Mouse (Mus musculus) hindbrain, embryonic 11.5 days (tissue): Measurements from ENCODE around the gene Cep128. TPM values are rescaled to one million over a fixed set of nuclear protein-coding genes. Genes with fewer than 3 reads are reported as not detected.

Experiments
- ATAC-seq: fragments of 200-750 bp; cut with Nextera tagmentation; 2 replicates; pipeline ENCODE4 v1.8.0; 2017; ENCODE audit warnings: mild to moderate bottlenecking, moderate TSS enrichment, moderate library complexity; ENCODE audit not compliant: low FRiP score
- DNase-seq: peaks from one replicate; pipeline ENCODE4 v3.0.0-alpha.2; 2015; ENCODE audit warnings: low spot score
- H3K27ac ChIP-seq: fragments of 300-500 bp; sonication (generic); 2 replicates; pipeline ENCODE4 v1.5.1; 2014; ENCODE audit warnings: mild to moderate bottlenecking, low read depth, low read length
- H3K27me3 ChIP-seq: fragments of 300-500 bp; sonication (generic); 2 replicates; pipeline ENCODE4 v1.6.1; 2014; ENCODE audit warnings: mild to moderate bottlenecking, low read length, moderate library complexity, mixed read lengths; ENCODE audit not compliant: control insufficient read depth, insufficient read depth
- H3K36me3 ChIP-seq: fragments of 300-500 bp; sonication (generic); 2 replicates; pipeline ENCODE4 v1.6.1; 2014; ENCODE audit warnings: mild to moderate bottlenecking, low read length, moderate library complexity, mixed read lengths; ENCODE audit not compliant: control insufficient read depth, insufficient read depth
- H3K4me1 ChIP-seq: fragments of 300-500 bp; sonication (generic); replicated peaks from 2 replicates; pipeline ENCODE4 v1.6.1; 2014; ENCODE audit warnings: low read length, mixed read lengths; ENCODE audit not compliant: control insufficient read depth, insufficient read depth
- H3K4me2 ChIP-seq: fragments of 300-500 bp; sonication (generic); replicated peaks from 2 replicates; pipeline ENCODE4 v1.6.1; 2014; ENCODE audit warnings: mild to moderate bottlenecking, low read depth, low read length
- H3K4me3 ChIP-seq: fragments of 300-500 bp; sonication (generic); 2 replicates; pipeline ENCODE4 v1.5.1; 2014; ENCODE audit warnings: low read depth, low read length
- H3K9ac ChIP-seq: fragments of 300-500 bp; sonication (generic); 2 replicates; pipeline ENCODE4 v1.6.1; 2014; ENCODE audit warnings: low read depth, low read length
- H3K9me3 ChIP-seq: fragments of 300-500 bp; sonication (generic); 2 replicates; pipeline ENCODE4 v1.6.1; 2016; ENCODE audit warnings: low read length; ENCODE audit not compliant: control insufficient read depth
- WGBS: fragments of 180-500 bp; shearing (Covaris S2); extraction: QIAGEN DNeasy Blood & Tissue Kit; methylation state at CpG from one replicate; pipeline ENCODE4 v1.1.7; 2014; 5-methylcytosine and 5-hydroxymethylcytosine counted together
- polyA plus RNA-seq: library from polyadenylated mRNA; unstranded; fragments of >200 nt; fragmentation: Nextera tagmentation; extraction: Ambion mirVana; gene quantifications from 2 replicates; pipeline ENCODE4 v1.2.1, GENCODE M21; 2014

Cep128 gene
- polyA plus RNA-seq, 1 experiment from 2014 or later: 10.7 TPM

- Histone ChIP-seq H3K36me3 (no peaks in the 10 kb centered on the region), H3K4me2 (no peak overlapping the region), H3K9me3 (no peaks in the 10 kb centered on the region), H3K9ac (no peak overlapping the region), H3K4me1 (no peaks in the 10 kb centered on the region), H3K27ac (no peak overlapping the region), H3K4me3 (no peak overlapping the region), H3K27me3 (no peaks in the 10 kb centered on the region)
- ATAC-seq (no peak), DNase-seq (no peak)
- WGBS: 88% methylated on average over 1 of the region's 1 CpGs
Measured at GRCm38 (mm10) chr12:91184616-91185015, 199.6 kb downstream of the Cep128 start.

GRCm38 (mm10) chr12:91183928-91184327 is 200.3 kb downstream of the Cep128 start:
- DNase-seq (no peak), ATAC-seq (no peak)
- Histone ChIP-seq H3K4me3 (no peak overlapping the region), H3K27ac (no peak overlapping the region), H3K9ac (no peak overlapping the region), H3K9me3 (no peaks in the 10 kb centered on the region), H3K4me1 (no peaks in the 10 kb centered on the region), H3K27me3 (no peaks in the 10 kb centered on the region), H3K36me3 (no peaks in the 10 kb centered on the region), H3K4me2 (no peak overlapping the region)
- WGBS: 73% methylated on average over 2 of the region's 2 CpGs

- Histone ChIP-seq H3K27me3 (no peaks in the 10 kb centered on the region), H3K27ac (no peak overlapping the region), H3K4me1 (no peaks in the 10 kb centered on the region), H3K36me3 (no peaks in the 10 kb centered on the region), H3K4me2 (no peak overlapping the region), H3K9ac (no peak overlapping the region), H3K9me3 (no peaks in the 10 kb centered on the region), H3K4me3 (no peak overlapping the region)
- WGBS: 93% methylated on average over 4 of the region's 4 CpGs
- no peak for DNase-seq
- ATAC-seq: no peak
Measured at GRCm38 (mm10) chr12:91183304-91183855, 200.8 kb downstream of the Cep128 start.

DNA sequence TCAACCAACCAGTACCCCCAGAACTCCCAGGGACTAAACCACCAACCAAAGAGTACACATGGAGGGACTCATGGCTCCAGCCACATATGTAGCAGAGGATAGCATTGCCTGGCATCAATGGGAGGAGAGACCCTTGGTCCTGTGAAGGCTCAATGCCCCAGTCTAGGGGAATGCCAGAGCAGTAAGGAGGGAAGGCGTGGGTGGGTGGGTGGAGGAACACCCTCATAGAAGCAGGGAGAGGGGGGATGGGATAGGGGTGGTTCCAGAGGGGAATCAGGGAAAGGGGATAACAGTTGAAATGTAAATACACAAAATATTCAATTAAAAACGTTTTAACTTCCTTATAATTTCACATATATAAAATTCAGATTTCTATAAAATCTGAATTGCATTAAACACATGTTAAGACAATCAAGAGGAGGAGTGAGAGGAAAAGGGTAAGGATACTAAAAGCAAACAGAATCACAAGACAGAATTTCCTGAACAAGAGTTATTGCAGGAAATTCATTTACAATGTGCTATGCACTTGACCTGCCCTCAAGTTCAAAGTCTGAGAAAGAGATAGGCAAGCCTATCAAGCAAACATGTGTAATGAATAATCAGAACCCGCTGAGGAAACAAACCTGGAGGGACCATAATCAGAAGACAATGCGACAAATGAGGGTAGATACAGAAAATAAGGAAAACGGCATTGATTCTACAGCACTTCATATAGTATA is 207.2 kb downstream of the Cep128 start:
- DNase-seq (no peak), ATAC-seq (no peak)
- H3K9ac ChIP-seq: no peak overlapping the region
- no peak overlapping the region for H3K4me3 ChIP-seq
- no peak overlapping the region for H3K4me2 ChIP-seq
- H3K36me3 ChIP-seq: no peaks in the 10 kb centered on the region
- no peaks in the 10 kb centered on the region for H3K27me3 ChIP-seq
- H3K27ac ChIP-seq: no peak overlapping the region
- WGBS: 79% methylated on average over 5 of the region's 5 CpGs
- H3K4me1 ChIP-seq: no peaks in the 10 kb centered on the region
- no peaks in the 10 kb centered on the region for H3K9me3 ChIP-seq

DNA sequence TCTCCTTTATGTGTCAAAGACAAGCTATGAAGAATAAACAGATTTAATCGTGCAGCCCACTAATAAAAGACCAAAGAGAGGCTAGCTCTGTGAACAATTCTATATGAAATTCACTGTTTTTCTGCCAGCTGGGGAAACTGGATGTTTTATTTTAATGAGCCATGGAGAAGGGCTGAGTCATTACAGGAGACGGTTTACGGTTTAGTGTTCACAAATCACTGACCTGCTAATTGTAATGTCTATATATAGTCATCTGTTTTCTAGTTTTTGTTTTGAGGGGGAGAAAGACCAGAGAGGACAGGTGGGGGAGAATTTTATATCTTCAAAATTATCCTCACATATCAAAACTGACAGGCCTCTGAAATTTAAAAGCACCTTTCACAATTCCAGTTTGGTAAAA is 212.6 kb downstream of the Cep128 start:
- H3K4me2 ChIP-seq: no peak overlapping the region
- H3K4me1 ChIP-seq: no peaks in the 10 kb centered on the region
- H3K9ac ChIP-seq: no peak overlapping the region
- ATAC-seq (no peak), DNase-seq (no peak)
- no peaks in the 10 kb centered on the region for H3K36me3 ChIP-seq
- 92% methylated on average over 3 of the region's 3 CpGs for WGBS
- H3K27me3 ChIP-seq: no peaks in the 10 kb centered on the region
- H3K9me3 ChIP-seq: no peaks in the 10 kb centered on the region
- no peak overlapping the region for H3K27ac ChIP-seq
- H3K4me3 ChIP-seq: no peak overlapping the region

GRCm38 (mm10) chr12:91161015-91161730 is 223.0 kb downstream of the Cep128 start:
- WGBS: 87% methylated on average over 6 of the region's 6 CpGs
- ATAC-seq (no peak), DNase-seq (no peak)
- Histone ChIP-seq H3K9ac (no peak overlapping the region), H3K27ac (no peak overlapping the region), H3K9me3 (no peaks in the 10 kb centered on the region), H3K36me3 (no peaks in the 10 kb centered on the region), H3K4me3 (no peak overlapping the region), H3K4me2 (no peak overlapping the region), H3K4me1 (no peaks in the 10 kb centered on the region), H3K27me3 (no peaks in the 10 kb centered on the region)

- Histone ChIP-seq H3K4me1 (no peaks in the 10 kb centered on the region), H3K4me3 (no peak overlapping the region), H3K9me3 (no peaks in the 10 kb centered on the region), H3K27me3 (no peaks in the 10 kb centered on the region), H3K4me2 (no peak overlapping the region), H3K27ac (no peak overlapping the region), H3K36me3 (no peaks in the 10 kb centered on the region), H3K9ac (no peak overlapping the region)
- DNase-seq: no peak
- 76% methylated on average over 2 of the region's 2 CpGs for WGBS
- ATAC-seq: no peak
Measured at GRCm38 (mm10) chr12:91158481-91158880, 225.7 kb downstream of the Cep128 start.

DNA sequence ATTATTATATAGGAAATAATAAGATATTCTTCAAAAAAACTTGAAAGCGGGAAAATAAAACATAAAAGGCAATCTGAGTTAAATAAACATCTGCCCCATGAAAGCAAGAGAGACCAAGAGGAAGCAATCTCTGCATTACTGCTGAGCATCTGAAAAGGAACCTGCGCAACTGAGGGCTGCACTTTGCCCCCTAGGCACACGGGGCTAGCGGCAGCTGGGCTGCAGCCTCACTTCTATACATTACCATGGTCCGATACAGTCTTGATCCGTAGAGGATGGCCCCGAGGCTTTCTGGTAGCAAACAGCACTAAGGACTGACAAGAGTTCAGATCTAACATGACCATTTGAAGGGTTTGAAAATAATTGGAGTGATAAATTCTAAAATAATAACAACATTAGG is 230.2 kb downstream of the Cep128 start:
- Histone ChIP-seq H3K4me3 (no peak overlapping the region), H3K9ac (no peak overlapping the region), H3K27ac (no peak overlapping the region), H3K27me3 (no peaks in the 10 kb centered on the region), H3K36me3 (no peaks in the 10 kb centered on the region), H3K4me2 (no peak overlapping the region), H3K9me3 (no peaks in the 10 kb centered on the region), H3K4me1 (no peaks in the 10 kb centered on the region)
- WGBS: 80% methylated on average over 7 of the region's 7 CpGs
- ATAC-seq: no peak
- no peak for DNase-seq

GRCm38 (mm10) chr12:91149152-91149551 is 235.1 kb downstream of the Cep128 start:
- Histone ChIP-seq H3K9me3 (no peaks in the 10 kb centered on the region), H3K4me3 (no peak overlapping the region), H3K9ac (no peak overlapping the region), H3K27ac (no peak overlapping the region), H3K36me3 (no peaks in the 10 kb centered on the region), H3K27me3 (no peaks in the 10 kb centered on the region), H3K4me1 (no peaks in the 10 kb centered on the region), H3K4me2 (no peak overlapping the region)
- 74% methylated on average over 3 of the region's 3 CpGs for WGBS
- DNase-seq (no peak), ATAC-seq (peak; percentile 67; the same call in 1 of the 2 replicates)
